Mouse (Mus musculus): ENCODE data around the gene Zdhhc12. TPM values are rescaled to one million over a fixed set of nuclear protein-coding genes. Genes with fewer than 3 reads are reported as not detected.

Gene Zdhhc12
- polyA plus RNA-seq, 1 experiment from 2014 or later, result 24.2 TPM

Other genes starting within 250 kb of the Zdhhc12 start
- 23.8 and 24.9 TPM in 2 replicates for gene Cercam, start 224.5 kb downstream of the Zdhhc12 start, polyA plus RNA-seq (2015; fragmentation: Nextera tagmentation; extraction: Ambion mirVana)
- gene Odf2, start 204.4 kb downstream of the Zdhhc12 start, polyA plus RNA-seq (2015; fragmentation: Nextera tagmentation; extraction: Ambion mirVana), result 70.3 and 78.3 TPM in 2 replicates
- gene Gle1, start 158.2 kb downstream of the Zdhhc12 start, polyA plus RNA-seq (2015; fragmentation: Nextera tagmentation; extraction: Ambion mirVana), result 75.2 and 82.1 TPM in 2 replicates
- gene Sptan1, start 128.1 kb downstream of the Zdhhc12 start, polyA plus RNA-seq (2015; fragmentation: Nextera tagmentation; extraction: Ambion mirVana), result 192 and 203 TPM in 2 replicates
- 64.2 and 67.0 TPM in 2 replicates for gene Wdr34, start 44.8 kb downstream of the Zdhhc12 start, polyA plus RNA-seq (2015; fragmentation: Nextera tagmentation; extraction: Ambion mirVana)
- gene Set, start 36.3 kb downstream of the Zdhhc12 start, polyA plus RNA-seq (2015; fragmentation: Nextera tagmentation; extraction: Ambion mirVana), result 400 TPM in 2 replicates
- 1.9 and 2.3 TPM in 2 replicates for gene Pkn3, start 16.0 kb downstream of the Zdhhc12 start, polyA plus RNA-seq (2015; fragmentation: Nextera tagmentation; extraction: Ambion mirVana)
- 14.1 and 15.2 TPM in 2 replicates for gene Zer1, start 30.9 kb upstream of the Zdhhc12 start, polyA plus RNA-seq (2015; fragmentation: Nextera tagmentation; extraction: Ambion mirVana)
- gene Tbc1d13, start 40.1 kb upstream of the Zdhhc12 start, polyA plus RNA-seq (2015; fragmentation: Nextera tagmentation; extraction: Ambion mirVana), result 11.9 and 14.6 TPM in 2 replicates
- gene Endog, start 77.8 kb upstream of the Zdhhc12 start, polyA plus RNA-seq (2015; fragmentation: Nextera tagmentation; extraction: Ambion mirVana), result 14.3 and 19.3 TPM in 2 replicates
- 58.1 and 58.4 TPM in 2 replicates for gene Spout1, start 84.8 kb upstream of the Zdhhc12 start, polyA plus RNA-seq (2015; fragmentation: Nextera tagmentation; extraction: Ambion mirVana)
- 14.5 and 14.8 TPM in 2 replicates for gene Kyat1, start 112.2 kb upstream of the Zdhhc12 start, polyA plus RNA-seq (2015; fragmentation: Nextera tagmentation; extraction: Ambion mirVana)
- 59.8 TPM in 2 replicates for gene Lrrc8a, start 144.1 kb upstream of the Zdhhc12 start, polyA plus RNA-seq (2015; fragmentation: Nextera tagmentation; extraction: Ambion mirVana)
- gene Gm28035, start 146.9 kb upstream of the Zdhhc12 start, polyA plus RNA-seq (2015; fragmentation: Nextera tagmentation; extraction: Ambion mirVana), result 0.10 and 0.36 TPM in 2 replicates
- 6.5 and 8.3 TPM in 2 replicates for gene Phyhd1, start 172.6 kb upstream of the Zdhhc12 start, polyA plus RNA-seq (2015; fragmentation: Nextera tagmentation; extraction: Ambion mirVana)
- gene Gm28038, start 187.4 kb upstream of the Zdhhc12 start, polyA plus RNA-seq (2015; fragmentation: Nextera tagmentation; extraction: Ambion mirVana), result not detected in 2 replicates
- 33.7 TPM in 2 replicates for gene Dolk, start 192.7 kb upstream of the Zdhhc12 start, polyA plus RNA-seq (2015; fragmentation: Nextera tagmentation; extraction: Ambion mirVana)
- gene Nup188, start 192.7 kb upstream of the Zdhhc12 start, polyA plus RNA-seq (2015; fragmentation: Nextera tagmentation; extraction: Ambion mirVana), result 21.6 and 24.0 TPM in 2 replicates